Mouse (Mus musculus) ES-Bruce4 (cell line): ENCODE results near the gene Cpn2. TPM values are rescaled to one million over a fixed set of nuclear protein-coding genes. Genes with fewer than 3 reads are reported as not detected.
A peak's percentile ranks its signal among the peaks of the same experiment; 100 is the strongest.

Source experiments
- H3K27ac ChIP-seq: 2 replicates; pipeline ENCODE4 v1.5.1; 2012; ENCODE audit warnings: low read length, inconsistent platforms; ENCODE audit not compliant: insufficient read depth
- H3K27me3 ChIP-seq: 2 replicates; pipeline ENCODE4 v1.6.1; 2012; ENCODE audit warnings: mild to moderate bottlenecking, low read length, inconsistent platforms; ENCODE audit not compliant: control insufficient read depth, poor library complexity, insufficient read depth, severe bottlenecking
- H3K36me3 ChIP-seq: 2 replicates; pipeline ENCODE4 v1.6.1; 2012; ENCODE audit warnings: inconsistent platforms, mild to moderate bottlenecking, low read length, moderate library complexity; ENCODE audit not compliant: control insufficient read depth, poor library complexity, insufficient read depth, severe bottlenecking
- H3K4me1 ChIP-seq: one replicate; pipeline ENCODE4 v1.8.1; 2011; ENCODE audit warnings: low read length; ENCODE audit not compliant: control insufficient read depth, insufficient read depth
- H3K4me3 ChIP-seq: 2 replicates; pipeline ENCODE4 v1.5.1; 2011; ENCODE audit warnings: low read depth, mild to moderate bottlenecking, low read length
- H3K9ac ChIP-seq: 2 replicates; pipeline ENCODE4 v1.6.1; 2012; ENCODE audit warnings: low read depth, mild to moderate bottlenecking, inconsistent platforms; ENCODE audit not compliant: poor library complexity, severe bottlenecking
- H3K9me3 ChIP-seq: replicated peaks from 2 replicates; pipeline ENCODE4 v1.6.1; 2012; ENCODE audit warnings: mild to moderate bottlenecking, low read length, inconsistent platforms; ENCODE audit not compliant: control insufficient read depth, poor library complexity, insufficient read depth, severe bottlenecking
- CTCF ChIP-seq: IDR thresholded peaks from one replicate; pipeline ENCODE4 v1.8.1; 2011; ENCODE audit warnings: low read depth, low read length
- EP300 ChIP-seq: IDR thresholded peaks from 2 replicates; pipeline ENCODE4 v1.6.1; 2011; ENCODE audit warnings: low read depth, low read length; ENCODE audit not compliant: insufficient read depth
- POLR2A ChIP-seq: IDR thresholded peaks from one replicate; pipeline ENCODE4 v1.8.1; 2011; ENCODE audit warnings: low read length; ENCODE audit not compliant: insufficient read depth
- polyA plus RNA-seq: library from polyadenylated mRNA; stranded (reverse); fragments of >200 nt; gene quantifications from 2 replicates; pipeline ENCODE4 v1.2.4, GENCODE M21; 2011; ENCODE audit warnings: low read depth; ENCODE audit not compliant: missing spikeins, insufficient read depth, insufficient read length

Gene Cpn2
- polyA plus RNA-seq, 1 experiment: not detected

DNA sequence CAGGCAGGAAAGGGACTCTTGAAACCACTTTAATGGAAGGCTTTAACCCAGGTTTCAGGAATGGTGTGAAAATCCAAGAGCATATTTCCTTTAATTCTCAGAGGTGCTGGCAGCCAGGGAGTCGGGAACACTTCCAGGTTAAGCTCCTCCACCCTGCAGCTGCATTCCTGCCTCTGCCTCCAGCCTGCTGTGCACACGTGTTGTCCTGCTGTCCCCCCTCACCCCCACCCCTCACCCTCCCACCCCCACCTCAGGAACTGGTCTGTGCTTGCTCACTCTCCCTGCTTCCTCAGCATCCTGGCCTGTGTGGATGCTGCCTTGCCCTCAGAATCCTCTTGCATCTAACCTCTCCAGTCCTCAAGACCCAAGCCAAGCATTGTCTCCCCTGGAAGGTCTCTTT lies 25.7 kb downstream of the Cpn2 start:
- H3K27ac ChIP-seq: no peak overlapping the region
- H3K27me3 ChIP-seq: no peaks in the 10 kb centered on the region

DNA sequence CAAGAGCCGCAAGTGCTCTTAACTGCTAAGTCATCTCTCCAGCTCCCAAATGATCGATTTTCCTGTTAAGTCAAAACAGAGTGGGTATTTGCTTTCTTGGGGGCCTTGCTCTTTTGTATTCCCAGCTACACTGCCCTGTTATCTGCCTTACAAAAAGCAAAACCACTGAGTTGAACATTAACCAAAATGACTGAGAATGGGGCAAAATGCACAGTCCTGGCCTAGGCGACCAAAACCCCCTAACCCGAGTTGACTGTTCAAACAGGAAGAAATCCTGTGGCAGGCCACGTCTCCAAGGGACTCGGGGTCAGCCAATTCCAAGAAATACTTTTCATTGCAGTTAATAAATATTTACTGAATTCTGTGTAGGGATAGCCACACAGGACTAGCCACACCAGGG lies 28.5 kb downstream of the Cpn2 start:
- no peak overlapping the region for H3K9ac ChIP-seq
- TF ChIP-seq CTCF: no peak
- H3K4me1 ChIP-seq: peaks cover 3% of the 10 kb centered on the region
- H3K27me3 ChIP-seq: no peaks in the 10 kb centered on the region
- no peaks in the 10 kb centered on the region for H3K9me3 ChIP-seq
- no peak overlapping the region for H3K4me3 ChIP-seq
- no peak overlapping the region for H3K27ac ChIP-seq
- H3K36me3 ChIP-seq: no peaks in the 10 kb centered on the region

More for the DNA sequence above, 25.7 kb downstream of the Cpn2 start:
- Histone ChIP-seq H3K4me3 (no peak overlapping the region), H3K4me1 (no peaks in the 10 kb centered on the region), H3K36me3 (no peaks in the 10 kb centered on the region), H3K9me3 (no peaks in the 10 kb centered on the region), H3K9ac (no peak overlapping the region)
- TF ChIP-seq CTCF (no peak), POLR2A (no peak), EP300 (no peak)

- Histone ChIP-seq H3K27ac (no peak overlapping the region), H3K4me1 (peaks cover 10% of the 10 kb centered on the region), H3K9ac (peak overlapping the region; percentile 60; the same call in 1 of the 2 replicates), H3K36me3 (no peaks in the 10 kb centered on the region), H3K27me3 (no peaks in the 10 kb centered on the region), H3K9me3 (no peaks in the 10 kb centered on the region), H3K4me3 (peak overlapping the region; percentile 62)
- TF ChIP-seq CTCF (peak; percentile 83), POLR2A (no peak)
Measured at GRCm38 (mm10) chr16:30236091-30236699, 31.1 kb downstream of the Cpn2 start.

- H3K4me3 ChIP-seq: no peak overlapping the region
- no peak overlapping the region for H3K27ac ChIP-seq
- H3K9me3 ChIP-seq: no peaks in the 10 kb centered on the region
- H3K27me3 ChIP-seq: no peaks in the 10 kb centered on the region
- no peak for TF ChIP-seq EP300
- no peak for TF ChIP-seq POLR2A
- no peak for TF ChIP-seq CTCF
- H3K9ac ChIP-seq: no peak overlapping the region
- peaks cover 10% of the 10 kb centered on the region for H3K4me1 ChIP-seq
- H3K36me3 ChIP-seq: no peaks in the 10 kb centered on the region
Measured at GRCm38 (mm10) chr16:30235577-30235976, 31.7 kb downstream of the Cpn2 start.

DNA sequence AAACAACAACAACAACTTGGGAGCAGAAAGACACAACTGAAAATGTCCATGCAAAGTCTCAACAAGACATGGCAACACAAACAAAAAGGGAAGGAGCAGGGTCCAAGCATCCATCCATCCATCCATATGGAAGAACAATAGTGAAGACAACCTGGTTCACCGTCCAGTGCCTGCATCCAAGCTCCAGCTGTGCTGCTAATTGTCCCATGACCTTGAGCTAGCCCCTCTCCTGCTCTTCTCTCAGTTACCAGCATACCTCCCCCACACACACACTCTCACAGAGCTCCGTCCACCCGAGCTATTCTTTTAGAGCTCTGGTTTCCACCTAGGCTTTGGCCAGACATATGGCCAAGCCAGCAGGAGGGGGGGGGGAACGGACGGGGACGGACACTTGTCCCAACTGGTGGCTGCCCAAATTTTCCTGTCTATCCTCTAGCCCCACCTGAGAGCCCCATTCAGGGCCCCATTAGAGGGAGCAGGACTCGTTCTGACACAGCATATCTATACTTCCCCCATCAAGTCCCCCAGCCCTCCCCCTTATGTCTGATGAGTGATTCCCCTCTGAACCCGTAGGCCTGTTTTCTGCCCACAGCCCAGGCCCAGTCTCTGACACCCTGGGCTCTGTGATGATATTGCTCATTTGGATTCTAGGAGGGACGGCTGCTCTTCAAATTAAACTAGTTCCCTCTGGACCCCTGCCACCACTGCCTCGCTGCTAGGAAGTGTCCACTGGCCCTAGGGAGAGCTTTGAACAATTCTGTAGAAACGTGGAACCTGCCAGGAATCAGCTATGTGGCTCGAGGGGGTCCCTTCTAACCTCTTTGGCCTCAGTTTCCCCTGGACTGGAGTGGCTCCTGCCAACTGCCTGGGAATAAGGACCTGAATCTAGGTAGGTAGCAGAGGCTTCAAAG lies 32.4 kb downstream of the Cpn2 start:
- Histone ChIP-seq H3K36me3 (no peaks in the 10 kb centered on the region), H3K9me3 (no peaks in the 10 kb centered on the region), H3K4me1 (peaks cover 10% of the 10 kb centered on the region), H3K9ac (no peak overlapping the region), H3K27me3 (no peaks in the 10 kb centered on the region), H3K4me3 (no peak overlapping the region), H3K27ac (no peak overlapping the region)
- TF ChIP-seq EP300 (0 out of 2 replicates have a peak, but pooled peaks have one; percentile 44), CTCF (no peak)

- TF ChIP-seq POLR2A: no peak
- TF ChIP-seq EP300: no peak
- no peak for TF ChIP-seq CTCF
- Histone ChIP-seq H3K4me3 (no peak overlapping the region), H3K27me3 (no peaks in the 10 kb centered on the region), H3K36me3 (no peaks in the 10 kb centered on the region), H3K9ac (no peak overlapping the region), H3K9me3 (no peaks in the 10 kb centered on the region), H3K4me1 (peaks cover 10% of the 10 kb centered on the region), H3K27ac (no peak overlapping the region)
Measured at GRCm38 (mm10) chr16:30234077-30234476, 33.2 kb downstream of the Cpn2 start.
